Mouse (Mus musculus): Measurements from ENCODE around the gene Adam19. TPM values are rescaled to one million over a fixed set of nuclear protein-coding genes. Genes with fewer than 3 reads are reported as not detected.

The Adam19 gene
- polyA plus RNA-seq, 1 experiment from 2014 or later, result 15.6 TPM

GRCm38 (mm10) chr11:46089081-46089713 is 33.4 kb downstream of the Adam19 start:
- no peak overlapping the region for H3K9ac ChIP-seq (replicated peaks)
- peaks cover 9% of the 10 kb centered on the region; the same call in 1 of the 2 replicates for H3K36me3 ChIP-seq
- no peaks in the 10 kb centered on the region for H3K9me3 ChIP-seq
- no peak for ATAC-seq (ENCODE audit: insufficient number of reproducible peaks, insufficient read depth, low FRiP score, low TSS enrichment, low read depth)
- peak overlapping the region; percentile 53; the same call in 1 of the 2 replicates for H3K27ac ChIP-seq
- H3K4me1 ChIP-seq (replicated peaks), result peaks cover 21% of the 10 kb centered on the region
- H3K27me3 ChIP-seq, result no peaks in the 10 kb centered on the region
- 74% methylated on average over 4 of the region's 4 CpGs for WGBS
- H3K4me3 ChIP-seq (replicated peaks), result no peak overlapping the region
- no peak overlapping the region for H3K4me2 ChIP-seq

GRCm38 (mm10) chr11:46090036-46090725 is 34.4 kb downstream of the Adam19 start:
- Histone ChIP-seq H3K4me2 (no peak overlapping the region), H3K9ac (replicated peaks) (no peak overlapping the region), H3K9me3 (no peaks in the 10 kb centered on the region), H3K27me3 (no peaks in the 10 kb centered on the region), H3K36me3 (peaks cover 17% of the 10 kb centered on the region), H3K27ac (no peak overlapping the region), H3K4me1 (replicated peaks) (peaks cover 17% of the 10 kb centered on the region), H3K4me3 (replicated peaks) (no peak overlapping the region)
- WGBS, result 92% methylated on average over 10 of the region's 10 CpGs
- no peak for ATAC-seq (ENCODE audit: insufficient number of reproducible peaks, insufficient read depth, low FRiP score, low TSS enrichment, low read depth)

DNA sequence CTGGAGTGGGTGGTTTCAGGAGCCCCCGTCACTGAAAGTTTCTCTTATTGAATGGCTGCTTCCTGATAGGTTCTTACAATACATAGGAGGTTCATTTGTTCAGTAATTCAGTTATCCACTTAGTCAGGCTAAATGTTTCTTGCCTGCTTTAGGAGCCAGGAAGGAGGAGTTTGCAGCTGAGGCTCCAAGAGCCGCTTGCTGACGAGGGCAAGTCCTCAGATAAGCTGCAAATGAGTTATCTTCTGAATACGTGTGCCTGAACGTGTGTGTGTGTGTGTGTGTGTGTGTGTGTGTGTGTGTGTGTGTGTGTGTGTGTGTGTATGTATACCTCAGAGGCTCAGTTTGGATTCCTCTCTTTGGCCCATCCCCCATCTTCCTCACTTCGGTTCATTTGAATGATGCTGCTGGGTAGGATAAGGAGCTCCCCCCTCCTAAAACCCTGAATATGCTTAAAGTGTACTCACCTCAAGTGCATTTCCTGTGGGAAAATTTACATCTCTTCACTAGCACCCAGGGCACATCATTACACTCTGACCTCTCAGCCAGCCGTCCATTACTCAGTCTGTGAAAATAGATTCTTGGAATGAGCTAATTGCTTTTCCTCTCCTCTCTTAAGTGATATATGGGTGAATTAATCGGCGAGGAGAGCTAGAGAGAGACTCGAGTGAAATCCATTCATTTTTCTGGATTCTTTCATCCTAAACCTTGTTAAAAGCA is 35.3 kb downstream of the Adam19 start:
- H3K9me3 ChIP-seq, result no peaks in the 10 kb centered on the region
- no peak overlapping the region for H3K4me2 ChIP-seq
- H3K27me3 ChIP-seq, result no peaks in the 10 kb centered on the region
- no peak overlapping the region for H3K4me3 ChIP-seq (replicated peaks)
- ATAC-seq (ENCODE audit: insufficient number of reproducible peaks, insufficient read depth, low FRiP score, low TSS enrichment, low read depth), result no peak
- peaks cover 24% of the 10 kb centered on the region for H3K4me1 ChIP-seq (replicated peaks)
- peaks cover 23% of the 10 kb centered on the region for H3K36me3 ChIP-seq
- no peak overlapping the region for H3K9ac ChIP-seq (replicated peaks)
- H3K27ac ChIP-seq, result no peak overlapping the region
- 43% methylated on average over 10 of the region's 10 CpGs for WGBS

GRCm38 (mm10) chr11:46092121-46092520 is 36.3 kb downstream of the Adam19 start:
- Histone ChIP-seq H3K4me3 (replicated peaks) (no peak overlapping the region), H3K4me1 (replicated peaks) (peaks cover 24% of the 10 kb centered on the region), H3K27ac (no peak overlapping the region), H3K9ac (replicated peaks) (no peak overlapping the region), H3K27me3 (no peaks in the 10 kb centered on the region), H3K9me3 (no peaks in the 10 kb centered on the region), H3K4me2 (no peak overlapping the region), H3K36me3 (peaks cover 23% of the 10 kb centered on the region)
- ATAC-seq (ENCODE audit: insufficient number of reproducible peaks, insufficient read depth, low FRiP score, low TSS enrichment, low read depth), result no peak
- 88% methylated on average over 4 of the region's 4 CpGs for WGBS

- Histone ChIP-seq H3K9ac (replicated peaks) (no peak overlapping the region), H3K4me3 (replicated peaks) (no peak overlapping the region), H3K4me1 (replicated peaks) (peaks cover 11% of the 10 kb centered on the region), H3K27ac (peak overlapping the region; percentile 29; the same call in 1 of the 2 replicates), H3K4me2 (no peak overlapping the region), H3K27me3 (no peaks in the 10 kb centered on the region), H3K36me3 (peaks cover 45% of the 10 kb centered on the region), H3K9me3 (no peaks in the 10 kb centered on the region)
- WGBS, result 70% methylated on average over 9 of the region's 9 CpGs
- no peak for ATAC-seq (ENCODE audit: insufficient number of reproducible peaks, insufficient read depth, low FRiP score, low TSS enrichment, low read depth)
Observed at GRCm38 (mm10) chr11:46095477-46096264, 39.9 kb downstream of the Adam19 start.

DNA sequence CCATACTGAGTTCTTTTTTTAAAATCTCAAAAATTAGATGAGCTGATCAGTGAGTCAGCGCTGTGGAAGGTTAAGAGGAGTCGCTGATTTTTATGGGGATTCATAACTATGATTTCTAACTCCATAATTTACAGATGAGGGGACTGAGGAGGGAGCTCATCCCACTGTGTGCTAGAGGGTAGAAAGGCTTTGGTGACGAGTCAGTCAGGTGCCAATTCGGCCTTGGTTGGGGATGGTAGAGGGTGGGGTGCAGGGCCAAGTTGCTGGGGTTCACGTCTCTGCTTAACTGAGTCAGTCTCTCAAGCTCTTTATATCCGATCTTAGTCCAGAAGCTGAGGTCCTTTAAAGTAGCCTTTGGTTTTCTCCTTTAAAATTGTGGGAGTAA is 40.5 kb downstream of the Adam19 start:
- peaks cover 51% of the 10 kb centered on the region for H3K36me3 ChIP-seq

GRCm38 (mm10) chr11:46097062-46097461 is 41.3 kb downstream of the Adam19 start:
- no peak for ATAC-seq (ENCODE audit: insufficient number of reproducible peaks, insufficient read depth, low FRiP score, low TSS enrichment, low read depth)
- Histone ChIP-seq H3K27ac (no peak overlapping the region), H3K9me3 (no peaks in the 10 kb centered on the region), H3K4me2 (no peak overlapping the region), H3K4me1 (replicated peaks) (peaks cover 12% of the 10 kb centered on the region), H3K4me3 (replicated peaks) (no peak overlapping the region), H3K27me3 (no peaks in the 10 kb centered on the region), H3K9ac (replicated peaks) (no peak overlapping the region), H3K36me3 (peaks cover 54% of the 10 kb centered on the region)
- WGBS, result 88% methylated on average over 3 of the region's 3 CpGs

More for the DNA sequence above, 40.5 kb downstream of the Adam19 start:
- Histone ChIP-seq H3K9me3 (no peaks in the 10 kb centered on the region), H3K4me2 (no peak overlapping the region), H3K4me3 (replicated peaks) (no peak overlapping the region), H3K9ac (replicated peaks) (no peak overlapping the region), H3K27me3 (no peaks in the 10 kb centered on the region), H3K27ac (peak overlapping the region; percentile 29; the same call in 1 of the 2 replicates), H3K4me1 (replicated peaks) (peaks cover 8% of the 10 kb centered on the region; the same call in 1 of the 2 replicates)
- 91% methylated on average over 6 of the region's 6 CpGs for WGBS
- no peak for ATAC-seq (ENCODE audit: insufficient number of reproducible peaks, insufficient read depth, low FRiP score, low TSS enrichment, low read depth)

DNA sequence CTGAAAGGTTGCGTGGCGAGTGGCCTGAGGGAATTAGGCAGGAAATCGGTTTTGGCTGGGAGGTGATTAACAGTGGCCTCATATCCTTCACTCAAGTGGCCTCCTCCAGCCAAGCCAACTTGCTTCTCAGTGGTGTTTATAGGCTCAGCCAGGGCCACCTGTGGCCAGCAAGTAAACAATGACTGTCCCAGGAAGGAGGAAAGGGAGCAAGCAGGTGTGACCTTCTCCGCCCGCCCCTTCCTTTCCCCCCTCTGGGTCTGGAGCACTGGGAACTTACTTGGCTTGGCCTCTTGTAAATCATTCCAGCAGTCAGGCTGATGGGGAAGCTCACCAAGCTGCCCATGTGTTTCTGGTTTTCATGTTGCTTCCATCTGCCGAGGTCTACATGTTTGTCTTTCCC is 46.3 kb downstream of the Adam19 start:
- no peak overlapping the region for H3K4me2 ChIP-seq

DNA sequence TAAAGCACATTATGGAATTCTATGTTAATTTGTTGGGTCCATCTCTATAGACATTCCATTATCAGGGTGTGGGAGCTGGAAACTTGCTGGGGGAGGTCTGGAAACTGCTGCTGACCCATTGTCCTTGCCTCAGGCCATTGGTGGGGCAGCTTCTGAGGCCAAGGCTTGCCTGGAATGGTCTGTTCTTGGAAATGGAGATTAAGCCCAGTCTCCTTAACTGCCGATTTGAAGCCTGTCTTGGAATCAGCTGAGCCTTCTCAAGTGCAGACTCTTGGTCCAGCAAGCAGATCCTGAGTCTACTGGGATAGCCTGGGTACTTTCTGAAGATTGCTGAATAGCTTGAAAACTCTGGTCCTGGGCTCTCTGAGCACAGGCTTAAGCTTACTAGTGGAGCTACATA is 51.3 kb downstream of the Adam19 start:
- no peak overlapping the region for H3K4me2 ChIP-seq
- H3K9ac ChIP-seq (replicated peaks), result no peak overlapping the region
- peaks cover 7% of the 10 kb centered on the region for H3K4me1 ChIP-seq (replicated peaks)
- no peaks in the 10 kb centered on the region; the same call in 1 of the 2 replicates for H3K36me3 ChIP-seq
- no peak overlapping the region for H3K27ac ChIP-seq
- 94% methylated on average over 1 of the region's 1 CpGs for WGBS
- no peak for ATAC-seq (ENCODE audit: insufficient number of reproducible peaks, insufficient read depth, low FRiP score, low TSS enrichment, low read depth)
- H3K9me3 ChIP-seq, result no peaks in the 10 kb centered on the region
- H3K4me3 ChIP-seq (replicated peaks), result no peak overlapping the region
- H3K27me3 ChIP-seq, result no peaks in the 10 kb centered on the region

More for the DNA sequence above, 46.3 kb downstream of the Adam19 start:
- peaks cover 31% of the 10 kb centered on the region for H3K36me3 ChIP-seq
- H3K9me3 ChIP-seq, result no peaks in the 10 kb centered on the region
- H3K9ac ChIP-seq (replicated peaks), result no peak overlapping the region
- peak; percentile 37; the same call in 1 of the 2 replicates for ATAC-seq (ENCODE audit: insufficient number of reproducible peaks, insufficient read depth, low FRiP score, low TSS enrichment, low read depth)
- H3K27ac ChIP-seq, result peak overlapping the region; percentile 68; the same call in 1 of the 2 replicates
- H3K4me3 ChIP-seq (replicated peaks), result no peak overlapping the region
- WGBS, result 35% methylated on average over 6 of the region's 6 CpGs
- peaks cover 12% of the 10 kb centered on the region for H3K4me1 ChIP-seq (replicated peaks)
- H3K27me3 ChIP-seq, result no peaks in the 10 kb centered on the region

GRCm38 (mm10) chr11:46109206-46109605 is 53.4 kb downstream of the Adam19 start:
- Histone ChIP-seq H3K4me1 (replicated peaks) (no peaks in the 10 kb centered on the region), H3K4me2 (no peak overlapping the region), H3K27me3 (no peaks in the 10 kb centered on the region), H3K4me3 (replicated peaks) (no peak overlapping the region), H3K9me3 (no peaks in the 10 kb centered on the region), H3K27ac (no peak overlapping the region), H3K36me3 (peaks cover 8% of the 10 kb centered on the region), H3K9ac (replicated peaks) (no peak overlapping the region)
- 89% methylated on average over 5 of the region's 5 CpGs for WGBS
- ATAC-seq (ENCODE audit: insufficient number of reproducible peaks, insufficient read depth, low FRiP score, low TSS enrichment, low read depth), result no peak

Data from limb, embryonic 12.5 days (tissue).